Mouse (Mus musculus) G1E (cell line): ENCODE results near the gene Popdc3. TPM values are rescaled to one million over a fixed set of nuclear protein-coding genes. Genes with fewer than 3 reads are reported as not detected.
"Not testable (repeated sequence)": the region's sequence is repeated elsewhere in the genome, so short reads cannot be mapped to it uniquely, and the experiment has no call there.

Source experiments
- ATAC-seq: 2 replicates; pipeline ENCODE4 v1.8.0; 2016; ENCODE audit warnings: mild to moderate bottlenecking; ENCODE audit not compliant: insufficient number of reproducible peaks, poor library complexity, low FRiP score, severe bottlenecking; ENCODE audit errors: extremely low read depth
- DNase-seq: peaks from one replicate; pipeline ENCODE4 v3.0.0; 2012; ENCODE audit warnings: low spot score
- H3K27me3 ChIP-seq: 2 replicates; pipeline ENCODE4 v1.6.1; 2012; ENCODE audit warnings: mild to moderate bottlenecking, low read length, inconsistent platforms; ENCODE audit not compliant: insufficient read depth
- H3K36me3 ChIP-seq: replicated peaks from 2 replicates; pipeline ENCODE3; 2012; ENCODE audit warnings: mild to moderate bottlenecking, inconsistent platforms
- H3K4me1 ChIP-seq: 2 replicates; pipeline ENCODE4 v1.6.1; 2012; ENCODE audit warnings: low read depth, low read length, inconsistent platforms, mixed read lengths; ENCODE audit not compliant: insufficient read depth
- H3K4me3 ChIP-seq: 2 replicates; pipeline ENCODE4 v1.5.1; 2012; ENCODE audit warnings: low read depth, mild to moderate bottlenecking, inconsistent platforms, low read length, moderate library complexity, mixed read lengths
- H3K9me3 ChIP-seq: replicated peaks from 2 replicates; pipeline ENCODE4 v1.6.1; 2012; ENCODE audit warnings: inconsistent platforms
- CTCF ChIP-seq: IDR thresholded peaks from 2 replicates; pipeline ENCODE4 v1.5.1; 2012; ENCODE audit warnings: low read depth, low read length, inconsistent platforms, mixed read lengths
- GATA1 ChIP-seq: IDR thresholded peaks from 2 replicates; pipeline ENCODE4 v1.6.1; 2012; ENCODE audit warnings: borderline replicate concordance, low read length, inconsistent platforms, mixed read lengths
- GATA2 ChIP-seq: IDR thresholded peaks from 2 replicates; pipeline ENCODE4 v1.6.1; 2012; ENCODE audit warnings: low read depth, low read length, inconsistent platforms, borderline replicate concordance
- POLR2AphosphoS5 ChIP-seq: IDR thresholded peaks from 2 replicates; pipeline ENCODE4 v1.6.1; 2012; ENCODE audit warnings: low read depth, low read length, inconsistent platforms; ENCODE audit not compliant: insufficient replicate concordance
- TAL1 ChIP-seq: conservative IDR thresholded peaks from 2 replicates; pipeline ENCODE4 v1.6.1; 2012; ENCODE audit warnings: low read depth, low read length, inconsistent platforms, mixed read lengths
- polyA plus RNA-seq: library from polyadenylated mRNA; stranded (reverse); fragments of >175 nt; gene quantifications from 2 replicates; pipeline ENCODE4 v1.2.3, GENCODE M21; 2012
- total RNA-seq, 2 experiments: library from RNA; stranded (forward) in 1 of 2; stranded (reverse) in 1 of 2; fragments of 200-1000 nt in 1 of 2; fragments of >200 nt in 1 of 2; fragmentation: Nextera tagmentation in 1 of 2; gene quantifications; 2 replicates each; pipeline ENCODE4 v1.2.3; 2014 to 2017

Popdc3 gene
- total and polyA plus RNA-seq, 3 experiments: not detected

GRCm38 (mm10) chr10:45285651-45286050 is 107.8 kb downstream of the Popdc3 start:
- no peaks in the 10 kb centered on the region for H3K9me3 ChIP-seq
- no peaks in the 10 kb centered on the region for H3K4me1 ChIP-seq
- TF ChIP-seq GATA2: no peak
- no peak for TF ChIP-seq CTCF
- TF ChIP-seq POLR2AphosphoS5: no peak
- no peak for TF ChIP-seq TAL1
- TF ChIP-seq GATA1: no peak
- ATAC-seq (no peak), DNase-seq (no peak)
- H3K27me3 ChIP-seq: peaks cover 6% of the 10 kb centered on the region
- H3K4me3 ChIP-seq: no peak overlapping the region
- no peaks in the 10 kb centered on the region for H3K36me3 ChIP-seq

- H3K9me3 ChIP-seq: no peaks in the 10 kb centered on the region
- TF ChIP-seq GATA2: no peak
- no peak for TF ChIP-seq TAL1
- no peak for TF ChIP-seq GATA1
- no peak for TF ChIP-seq POLR2AphosphoS5
- no peak for TF ChIP-seq CTCF
- no peak for DNase-seq
- no peak overlapping the region for H3K4me3 ChIP-seq
- no peaks in the 10 kb centered on the region for H3K4me1 ChIP-seq
- H3K27me3 ChIP-seq: peaks cover 6% of the 10 kb centered on the region
- ATAC-seq: no peak
- no peaks in the 10 kb centered on the region for H3K36me3 ChIP-seq
Measured at GRCm38 (mm10) chr10:45288351-45288750, 110.5 kb downstream of the Popdc3 start.

GRCm38 (mm10) chr10:45289218-45290105 is 111.6 kb downstream of the Popdc3 start:
- Histone ChIP-seq H3K27me3 (peaks cover 6% of the 10 kb centered on the region), H3K9me3 (no peaks in the 10 kb centered on the region), H3K4me1 (no peaks in the 10 kb centered on the region), H3K36me3 (no peaks in the 10 kb centered on the region), H3K4me3 (no peak overlapping the region)
- TF ChIP-seq GATA2: no peak
- no peak for TF ChIP-seq POLR2AphosphoS5
- TF ChIP-seq TAL1: no peak
- no peak for TF ChIP-seq CTCF
- DNase-seq (no peak), ATAC-seq (no peak)

- no peak for ATAC-seq
- H3K9me3 ChIP-seq: no peaks in the 10 kb centered on the region
- H3K27me3 ChIP-seq: peaks cover 6% of the 10 kb centered on the region
- H3K36me3 ChIP-seq: no peaks in the 10 kb centered on the region
- H3K4me3 ChIP-seq: no peak overlapping the region
- no peak for DNase-seq
- H3K4me1 ChIP-seq: no peaks in the 10 kb centered on the region
- TF ChIP-seq POLR2AphosphoS5 (no peak), GATA2 (no peak), TAL1 (no peak), GATA1 (no peak), CTCF (no peak)
Measured at GRCm38 (mm10) chr10:45290618-45291017, 112.7 kb downstream of the Popdc3 start.

- ATAC-seq, H3K4me1 ChIP-seq: not testable (repeated sequence)
Measured at GRCm38 (mm10) chr10:45292159-45292558, 114.3 kb downstream of the Popdc3 start.

GRCm38 (mm10) chr10:45295093-45295492 is 117.2 kb downstream of the Popdc3 start:
- no peaks in the 10 kb centered on the region for H3K4me1 ChIP-seq
- no peak for DNase-seq
- H3K9me3 ChIP-seq: no peaks in the 10 kb centered on the region
- TF ChIP-seq POLR2AphosphoS5 (no peak), GATA2 (no peak), TAL1 (no peak), GATA1 (no peak), CTCF (no peak)
- H3K27me3 ChIP-seq: peaks cover 4% of the 10 kb centered on the region; the same call in 1 of the 2 replicates
- no peak for ATAC-seq
- no peak overlapping the region for H3K4me3 ChIP-seq
- no peaks in the 10 kb centered on the region for H3K36me3 ChIP-seq

More at GRCm38 (mm10) chr10:45292159-45292558, 114.3 kb downstream of the Popdc3 start:
- not testable (repeated sequence) for H3K27me3 ChIP-seq, H3K9me3 ChIP-seq, H3K36me3 ChIP-seq, H3K4me3 ChIP-seq, DNase-seq
